Mouse (Mus musculus) midbrain, embryonic 11.5 days (tissue): ENCODE data around the gene Sgo2a. TPM values are rescaled to one million over a fixed set of nuclear protein-coding genes. Genes with fewer than 3 reads are reported as not detected.
A peak's percentile ranks its signal among the peaks of the same experiment; 100 is the strongest.
"Not testable (repeated sequence)": the region's sequence is repeated elsewhere in the genome, so short reads cannot be mapped to it uniquely, and the experiment has no call there.

Source experiments
- ATAC-seq: fragments of 200-750 bp; cut with Nextera tagmentation; 2 replicates; pipeline ENCODE4 v1.8.0; 2017; ENCODE audit warnings: moderate TSS enrichment, moderate library complexity; ENCODE audit not compliant: low FRiP score
- DNase-seq: peaks from one replicate; pipeline ENCODE4 v3.0.0; 2015; ENCODE audit warnings: low spot score; ENCODE audit errors: missing footprints
- H3K27ac ChIP-seq: fragments of 300-500 bp; sonication (generic); 2 replicates; pipeline ENCODE4 v1.5.1; 2014; ENCODE audit warnings: low read depth, low read length
- H3K27me3 ChIP-seq: fragments of 300-500 bp; sonication (generic); 2 replicates; pipeline ENCODE4 v1.6.1; 2014; ENCODE audit warnings: mild to moderate bottlenecking, low read length, moderate library complexity, mixed read lengths; ENCODE audit not compliant: control insufficient read depth, insufficient read depth
- H3K36me3 ChIP-seq: fragments of 300-500 bp; sonication (generic); 2 replicates; pipeline ENCODE4 v1.6.1; 2014; ENCODE audit warnings: mild to moderate bottlenecking, low read length, moderate library complexity, mixed read lengths; ENCODE audit not compliant: control insufficient read depth, insufficient read depth
- H3K4me1 ChIP-seq: fragments of 300-500 bp; sonication (generic); 2 replicates; pipeline ENCODE4 v1.6.1; 2014; ENCODE audit warnings: low read length; ENCODE audit not compliant: control insufficient read depth, insufficient read depth
- H3K4me2 ChIP-seq: fragments of 300-500 bp; sonication (generic); 2 replicates; pipeline ENCODE4 v1.6.1; 2014; ENCODE audit warnings: mild to moderate bottlenecking, moderate library complexity
- H3K4me3 ChIP-seq: fragments of 300-500 bp; sonication (generic); 2 replicates; pipeline ENCODE4 v1.5.1; 2014; ENCODE audit warnings: low read depth, low read length
- H3K9ac ChIP-seq: fragments of 300-500 bp; sonication (generic); 2 replicates; pipeline ENCODE4 v1.6.1; 2014; ENCODE audit warnings: low read length
- H3K9me3 ChIP-seq: fragments of 300-500 bp; sonication (generic); 2 replicates; pipeline ENCODE4 v1.6.1; 2016; ENCODE audit warnings: low read length; ENCODE audit not compliant: control insufficient read depth
- WGBS: fragments of 180-500 bp; shearing (Covaris S2); extraction: QIAGEN DNeasy Blood & Tissue Kit; methylation state at CpG from one replicate; pipeline ENCODE4 v1.1.7; 2014; 5-methylcytosine and 5-hydroxymethylcytosine counted together
- polyA plus RNA-seq: library from polyadenylated mRNA; unstranded; fragments of >200 nt; fragmentation: Nextera tagmentation; extraction: Ambion mirVana; gene quantifications from 2 replicates; pipeline ENCODE4 v1.2.1, GENCODE M21; 2014

Gene Sgo2a
- polyA plus RNA-seq, 1 experiment from 2014 or later = 30.5 TPM

GRCm38 (mm10) chr1:58027707-58028106, 31.9 kb downstream of the Sgo2a start:
- no peak for DNase-seq
- 79% methylated on average over 7 of the region's 7 CpGs for WGBS
- H3K9ac ChIP-seq = no peak overlapping the region

GRCm38 (mm10) chr1:58029636-58030117, 33.9 kb downstream of the Sgo2a start, which contains the start of gene Aox1:
Gene Aox1, plus strand, starts transcription at chr1:58029931.
- ATAC-seq (no peak; the same call in 1 of the 2 replicates), DNase-seq (no peak)
- no peaks in the 10 kb centered on the region for H3K9me3 ChIP-seq
- no peaks in the 10 kb centered on the region for H3K36me3 ChIP-seq
- no peaks in the 10 kb centered on the region for H3K27me3 ChIP-seq
- WGBS = 13% methylated on average over 12 of the region's 12 CpGs
- no peak within 1 kb of the TSS for H3K4me3 ChIP-seq
- no peak within 1 kb of the TSS for H3K27ac ChIP-seq
- no peaks in the 10 kb centered on the region for H3K4me1 ChIP-seq
- peak within 1 kb of the TSS; percentile 2; the same call in 1 of the 2 replicates for H3K4me2 ChIP-seq
- H3K9ac ChIP-seq = peak within 1 kb of the TSS; percentile 13; the same call in 1 of the 2 replicates

More at GRCm38 (mm10) chr1:58027707-58028106, 31.9 kb downstream of the Sgo2a start:
- H3K4me2 ChIP-seq = no peak overlapping the region
- no peaks in the 10 kb centered on the region for H3K9me3 ChIP-seq
- ATAC-seq = no peak
- H3K36me3 ChIP-seq = no peaks in the 10 kb centered on the region
- no peak overlapping the region for H3K27ac ChIP-seq
- H3K27me3 ChIP-seq = no peaks in the 10 kb centered on the region
- no peaks in the 10 kb centered on the region for H3K4me1 ChIP-seq
- H3K4me3 ChIP-seq = no peak overlapping the region

- DNase-seq (no peak), ATAC-seq (no peak)
- Histone ChIP-seq H3K4me2 (peak overlapping the region; percentile 2; the same call in 1 of the 2 replicates), H3K4me3 (no peak overlapping the region), H3K36me3 (no peaks in the 10 kb centered on the region), H3K4me1 (no peaks in the 10 kb centered on the region), H3K27ac (no peak overlapping the region), H3K9me3 (no peaks in the 10 kb centered on the region), H3K9ac (peak overlapping the region; percentile 12; the same call in 1 of the 2 replicates), H3K27me3 (no peaks in the 10 kb centered on the region)
- WGBS = 42% methylated on average over 13 of the region's 13 CpGs
Observed at GRCm38 (mm10) chr1:58030156-58030871, 34.5 kb downstream of the Sgo2a start.

GRCm38 (mm10) chr1:58031160-58031769, 35.5 kb downstream of the Sgo2a start:
- no peak overlapping the region for H3K27ac ChIP-seq
- no peaks in the 10 kb centered on the region for H3K4me1 ChIP-seq
- DNase-seq (peak; percentile 94), ATAC-seq (peak; percentile 68; the same call in 1 of the 2 replicates)
- H3K27me3 ChIP-seq = no peaks in the 10 kb centered on the region
- no peak overlapping the region for H3K4me2 ChIP-seq
- H3K36me3 ChIP-seq = no peaks in the 10 kb centered on the region
- H3K4me3 ChIP-seq = no peak overlapping the region
- 63% methylated on average over 10 of the region's 10 CpGs for WGBS
- H3K9me3 ChIP-seq = no peaks in the 10 kb centered on the region
- H3K9ac ChIP-seq = no peak overlapping the region

GRCm38 (mm10) chr1:58037306-58037705, 41.5 kb downstream of the Sgo2a start:
- not testable (repeated sequence) for H3K4me2 ChIP-seq, H3K36me3 ChIP-seq, DNase-seq, H3K9ac ChIP-seq, H3K27me3 ChIP-seq, H3K4me1 ChIP-seq, H3K27ac ChIP-seq, ATAC-seq, H3K9me3 ChIP-seq, H3K4me3 ChIP-seq
- WGBS = 92% methylated on average over 9 of the region's 9 CpGs

GRCm38 (mm10) chr1:58045076-58045475, 49.3 kb downstream of the Sgo2a start:
- ATAC-seq = no peak
- Histone ChIP-seq H3K36me3 (no peaks in the 10 kb centered on the region), H3K9me3 (no peaks in the 10 kb centered on the region), H3K4me3 (no peak overlapping the region), H3K9ac (no peak overlapping the region), H3K27me3 (no peaks in the 10 kb centered on the region), H3K27ac (no peak overlapping the region), H3K4me2 (no peak overlapping the region), H3K4me1 (no peaks in the 10 kb centered on the region)
- DNase-seq = no peak
- 85% methylated on average over 3 of the region's 3 CpGs for WGBS

- 71% methylated on average over 5 of the region's 5 CpGs for WGBS
- DNase-seq = no peak
- Histone ChIP-seq H3K4me1 (no peaks in the 10 kb centered on the region), H3K4me2 (no peak overlapping the region), H3K27me3 (no peaks in the 10 kb centered on the region), H3K9me3 (no peaks in the 10 kb centered on the region), H3K27ac (no peak overlapping the region), H3K4me3 (no peak overlapping the region), H3K36me3 (no peaks in the 10 kb centered on the region), H3K9ac (no peak overlapping the region)
- ATAC-seq = no peak
Observed at GRCm38 (mm10) chr1:58045546-58045945, 49.8 kb downstream of the Sgo2a start.

- no peak overlapping the region for H3K4me2 ChIP-seq
- ATAC-seq = no peak; the same call in 1 of the 2 replicates
- no peaks in the 10 kb centered on the region for H3K27me3 ChIP-seq
- no peak for DNase-seq
- 63% methylated on average over 3 of the region's 3 CpGs for WGBS
- H3K9me3 ChIP-seq = no peaks in the 10 kb centered on the region
- H3K9ac ChIP-seq = no peak overlapping the region
- H3K4me1 ChIP-seq = no peaks in the 10 kb centered on the region
- H3K36me3 ChIP-seq = no peaks in the 10 kb centered on the region
- no peak overlapping the region for H3K27ac ChIP-seq
- no peak overlapping the region for H3K4me3 ChIP-seq
Observed at GRCm38 (mm10) chr1:58046721-58047290, 51.0 kb downstream of the Sgo2a start.

- H3K9ac ChIP-seq = no peak overlapping the region
- H3K9me3 ChIP-seq = no peaks in the 10 kb centered on the region
- ATAC-seq (no peak), DNase-seq (no peak)
- H3K27ac ChIP-seq = no peak overlapping the region
- H3K27me3 ChIP-seq = no peaks in the 10 kb centered on the region
- H3K4me1 ChIP-seq = no peaks in the 10 kb centered on the region
- WGBS = 89% methylated on average over 5 of the region's 5 CpGs
- no peak overlapping the region for H3K4me2 ChIP-seq
- H3K36me3 ChIP-seq = no peaks in the 10 kb centered on the region
- no peak overlapping the region for H3K4me3 ChIP-seq
Observed at GRCm38 (mm10) chr1:58049126-58049525, 53.4 kb downstream of the Sgo2a start.
